ENCODE assay signal across 26 mouse cellular contexts in genomic region chr3:87072191-87072590, GRCm38 (mm10).
A peak's percentile ranks its signal among the peaks of the same experiment; 100 is the strongest.
DNase-seq lines count a peak whose midpoint lies in the region; ATAC-seq lines count a peak whose summit lies in the region.
"Had no signal": no experiment of that assay in that cellular context is flagged by ENCODE, and none has a peak within 500 bp of the region (broad histone marks: within the 10 kb centered on the region; RNA-seq: fewer than 3 reads in every experiment).

No protein-coding gene starts in this region.

- ATAC-seq in forebrain, embryonic 13.5 days, result no peak
- no peak for ATAC-seq in hindbrain, embryonic 14.5 days (ENCODE audit: low FRiP score)
- no peak for ATAC-seq in midbrain, embryonic 11.5 days (ENCODE audit: low FRiP score)
- ATAC-seq in midbrain, embryonic 13.5 days, result no peak
- no peak for ATAC-seq in embryonic facial prominence, embryonic 14.5 days (ENCODE audit: low read depth)
- no peak for ATAC-seq in megakaryocyte progenitor cell, adult 5-6 weeks (replicated peaks; ENCODE audit: poor library complexity)
- ATAC-seq: intestine, postnatal 0 days had no signal

- no peaks in the 10 kb centered on the region for H3K9me3 ChIP-seq in forebrain, embryonic 10.5 days
- H3K9me3 ChIP-seq in forebrain, embryonic 13.5 days (replicated peaks), result no peaks in the 10 kb centered on the region
- H3K9me3 ChIP-seq in hindbrain, embryonic 10.5 days, result no peaks in the 10 kb centered on the region
- H3K9me3 ChIP-seq in hindbrain, embryonic 14.5 days (ENCODE audit: control insufficient read depth, low read length), result no peaks in the 10 kb centered on the region
- no peaks in the 10 kb centered on the region for H3K9me3 ChIP-seq in midbrain, embryonic 11.5 days (ENCODE audit: control insufficient read depth, low read length)
- H3K9me3 ChIP-seq in midbrain, embryonic 13.5 days, result no peaks in the 10 kb centered on the region
- no peaks in the 10 kb centered on the region for H3K9me3 ChIP-seq in embryonic facial prominence, embryonic 14.5 days (ENCODE audit: control insufficient read depth, low read length)
- H3K9me3 ChIP-seq: hindbrain, embryonic 15.5 days; limb, embryonic 12.5 days; liver, embryonic 15.5 days; lung, embryonic 15.5 days had no signal

- DNase-seq in forebrain, embryonic 10.5 days (ENCODE audit: extremely low spot score, low spot score), result peak; percentile 11
- DNase-seq in hindbrain, embryonic 10.5 days (ENCODE audit: low spot score), result peak; percentile 1
- DNase-seq in hindbrain, embryonic 14.5 days (ENCODE audit: low spot score), result no peak
- DNase-seq in midbrain, embryonic 11.5 days (ENCODE audit: low spot score, missing footprints), result peak; percentile 65
- DNase-seq in embryonic facial prominence, embryonic 14.5 days (ENCODE audit: low spot score), result no peak
- DNase-seq: adrenal gland, postnatal 25 days; cerebellum, adult 11-12 months; cerebellum, adult 9-11 months; embryo, embryonic 11 days; gastrocnemius, postnatal 14 days; heart, postnatal 14 days; kidney, adult 9 months; kidney, postnatal 14 days; lung, postnatal 36 days; thymus, adult 2 months; thymus, postnatal 36 days had no signal

- no peaks in the 10 kb centered on the region for H3K27me3 ChIP-seq in forebrain, embryonic 10.5 days (ENCODE audit: poor library complexity, severe bottlenecking)
- no peaks in the 10 kb centered on the region for H3K27me3 ChIP-seq in forebrain, embryonic 13.5 days
- no peaks in the 10 kb centered on the region for H3K27me3 ChIP-seq in hindbrain, embryonic 10.5 days (ENCODE audit: insufficient read depth, poor library complexity, severe bottlenecking)
- H3K27me3 ChIP-seq in hindbrain, embryonic 14.5 days (ENCODE audit: control insufficient read depth, insufficient read depth, low read length), result no peaks in the 10 kb centered on the region
- H3K27me3 ChIP-seq in midbrain, embryonic 11.5 days (ENCODE audit: control insufficient read depth, insufficient read depth, low read length), result no peaks in the 10 kb centered on the region
- H3K27me3 ChIP-seq in midbrain, embryonic 13.5 days, result no peaks in the 10 kb centered on the region
- no peaks in the 10 kb centered on the region for H3K27me3 ChIP-seq in embryonic facial prominence, embryonic 14.5 days (replicated peaks; ENCODE audit: control insufficient read depth, insufficient read depth, low read length)
- H3K27me3 ChIP-seq: hindbrain, embryonic 15.5 days; limb, embryonic 12.5 days; liver, embryonic 15.5 days; lung, embryonic 15.5 days had no signal

- H3K36me3 ChIP-seq in forebrain, embryonic 10.5 days (replicated peaks), result no peaks in the 10 kb centered on the region
- no peaks in the 10 kb centered on the region for H3K36me3 ChIP-seq in forebrain, embryonic 13.5 days (ENCODE audit: poor library complexity, severe bottlenecking)
- H3K36me3 ChIP-seq in hindbrain, embryonic 10.5 days, result no peaks in the 10 kb centered on the region
- no peaks in the 10 kb centered on the region for H3K36me3 ChIP-seq in hindbrain, embryonic 14.5 days (replicated peaks; ENCODE audit: control insufficient read depth, insufficient read depth)
- H3K36me3 ChIP-seq in midbrain, embryonic 11.5 days (ENCODE audit: control insufficient read depth, insufficient read depth, low read length), result no peaks in the 10 kb centered on the region
- H3K36me3 ChIP-seq in midbrain, embryonic 13.5 days, result no peaks in the 10 kb centered on the region
- no peaks in the 10 kb centered on the region for H3K36me3 ChIP-seq in embryonic facial prominence, embryonic 14.5 days (ENCODE audit: control insufficient read depth, insufficient read depth, low read length)
- H3K36me3 ChIP-seq: hindbrain, embryonic 15.5 days; limb, embryonic 12.5 days; liver, embryonic 15.5 days; lung, embryonic 15.5 days had no signal

- H3K4me1 ChIP-seq in forebrain, embryonic 10.5 days, result peaks cover 19% of the 10 kb centered on the region
- peaks cover 20% of the 10 kb centered on the region for H3K4me1 ChIP-seq in forebrain, embryonic 13.5 days
- peaks cover 9% of the 10 kb centered on the region for H3K4me1 ChIP-seq in hindbrain, embryonic 10.5 days (replicated peaks)
- H3K4me1 ChIP-seq in hindbrain, embryonic 14.5 days (replicated peaks; ENCODE audit: control insufficient read depth, insufficient read depth, low read length), result 0 out of 2 replicates have a peak, but pooled peaks cover 6% of the 10 kb centered on the region
- H3K4me1 ChIP-seq in midbrain, embryonic 11.5 days (ENCODE audit: control insufficient read depth, insufficient read depth, low read length), result no peaks in the 10 kb centered on the region
- H3K4me1 ChIP-seq in midbrain, embryonic 13.5 days (replicated peaks), result peaks cover 9% of the 10 kb centered on the region; the same call in 1 of the 2 replicates
- peaks cover 15% of the 10 kb centered on the region; the same call in 1 of the 2 replicates for H3K4me1 ChIP-seq in embryonic facial prominence, embryonic 14.5 days (ENCODE audit: control insufficient read depth, insufficient read depth, low read length)
- H3K4me1 ChIP-seq: liver, embryonic 15.5 days; lung, embryonic 15.5 days; megakaryocyte, embryonic 14.5 days had no signal

- H3K27ac ChIP-seq in forebrain, embryonic 10.5 days, result no peak overlapping the region
- H3K27ac ChIP-seq in forebrain, embryonic 13.5 days, result no peak overlapping the region
- H3K27ac ChIP-seq in hindbrain, embryonic 10.5 days, result no peak overlapping the region
- H3K27ac ChIP-seq in hindbrain, embryonic 14.5 days, result no peak overlapping the region
- no peak overlapping the region for H3K27ac ChIP-seq in midbrain, embryonic 11.5 days (ENCODE audit: low read depth, low read length)
- H3K27ac ChIP-seq in midbrain, embryonic 13.5 days, result no peak overlapping the region
- H3K27ac ChIP-seq in embryonic facial prominence, embryonic 14.5 days (replicated peaks; ENCODE audit: low read depth, low read length), result peak overlapping the region; percentile 52; the same call in 1 of the 2 replicates
- H3K27ac ChIP-seq: left cerebral cortex, adult 2 months; liver, embryonic 15.5 days; lung, embryonic 15.5 days had no signal

- whole genome bisulfite sequencing in forebrain, embryonic 10.5 days, result 63% methylated on average over 3 of the region's 3 CpGs
- 66% methylated on average over 3 of the region's 3 CpGs for WGBS in forebrain, embryonic 13.5 days
- 83% methylated on average over 3 of the region's 3 CpGs for WGBS in hindbrain, embryonic 10.5 days
- WGBS in hindbrain, embryonic 14.5 days, result 72% methylated on average over 3 of the region's 3 CpGs
- WGBS in midbrain, embryonic 11.5 days, result 89% methylated on average over 3 of the region's 3 CpGs
- WGBS in midbrain, embryonic 13.5 days, result 72% methylated on average over 3 of the region's 3 CpGs
- WGBS in embryonic facial prominence, embryonic 14.5 days, result 34% methylated on average over 3 of the region's 3 CpGs

- H3K4me2 ChIP-seq in forebrain, embryonic 13.5 days, result no peak overlapping the region
- H3K4me2 ChIP-seq in hindbrain, embryonic 14.5 days (replicated peaks), result no peak overlapping the region
- H3K4me2 ChIP-seq in midbrain, embryonic 11.5 days, result no peak overlapping the region
- H3K4me2 ChIP-seq in midbrain, embryonic 13.5 days (replicated peaks), result no peak overlapping the region
- H3K4me2 ChIP-seq in embryonic facial prominence, embryonic 14.5 days (ENCODE audit: low read depth, low read length), result no peak overlapping the region
- H3K4me2 ChIP-seq: hindbrain, embryonic 15.5 days; limb, embryonic 12.5 days; liver, embryonic 15.5 days; lung, embryonic 15.5 days had no signal

- no peak overlapping the region for H3K4me3 ChIP-seq in forebrain, embryonic 10.5 days
- no peak overlapping the region for H3K4me3 ChIP-seq in forebrain, embryonic 13.5 days
- H3K4me3 ChIP-seq in hindbrain, embryonic 10.5 days, result no peak overlapping the region
- no peak overlapping the region for H3K4me3 ChIP-seq in hindbrain, embryonic 14.5 days (replicated peaks; ENCODE audit: low read length)
- no peak overlapping the region for H3K4me3 ChIP-seq in midbrain, embryonic 11.5 days (ENCODE audit: low read depth, low read length)
- no peak overlapping the region for H3K4me3 ChIP-seq in midbrain, embryonic 13.5 days (replicated peaks)
- no peak overlapping the region for H3K4me3 ChIP-seq in embryonic facial prominence, embryonic 14.5 days (ENCODE audit: low read depth, low read length)
- H3K4me3 ChIP-seq: hindbrain, embryonic 15.5 days; left cerebral cortex, adult 2 months; limb, embryonic 12.5 days; liver, embryonic 15.5 days; lung, embryonic 15.5 days; megakaryocyte, embryonic 14.5 days had no signal

- H3K9ac ChIP-seq in forebrain, embryonic 13.5 days, result no peak overlapping the region
- no peak overlapping the region for H3K9ac ChIP-seq in hindbrain, embryonic 14.5 days
- H3K9ac ChIP-seq in midbrain, embryonic 11.5 days (ENCODE audit: low read length), result no peak overlapping the region
- no peak overlapping the region for H3K9ac ChIP-seq in midbrain, embryonic 13.5 days (replicated peaks)
- H3K9ac ChIP-seq in embryonic facial prominence, embryonic 14.5 days (ENCODE audit: low read depth, low read length), result no peak overlapping the region
- H3K9ac ChIP-seq: hindbrain, embryonic 15.5 days; limb, embryonic 12.5 days; liver, embryonic 15.5 days; lung, embryonic 15.5 days had no signal

Comparison
In these comparisons a context has a peak if more than half of its experiments do, and no peak if none do; other contexts are left out.
1. DNase-seq: peak in forebrain, embryonic 10.5 days (single experiment), hindbrain, embryonic 10.5 days (single experiment) and midbrain, embryonic 11.5 days (single experiment); none in hindbrain, embryonic 14.5 days (single experiment) and embryonic facial prominence, embryonic 14.5 days (single experiment).